Mouse (Mus musculus): Measurements from ENCODE around the gene Gm7029.

The Gm7029 gene

DNA sequence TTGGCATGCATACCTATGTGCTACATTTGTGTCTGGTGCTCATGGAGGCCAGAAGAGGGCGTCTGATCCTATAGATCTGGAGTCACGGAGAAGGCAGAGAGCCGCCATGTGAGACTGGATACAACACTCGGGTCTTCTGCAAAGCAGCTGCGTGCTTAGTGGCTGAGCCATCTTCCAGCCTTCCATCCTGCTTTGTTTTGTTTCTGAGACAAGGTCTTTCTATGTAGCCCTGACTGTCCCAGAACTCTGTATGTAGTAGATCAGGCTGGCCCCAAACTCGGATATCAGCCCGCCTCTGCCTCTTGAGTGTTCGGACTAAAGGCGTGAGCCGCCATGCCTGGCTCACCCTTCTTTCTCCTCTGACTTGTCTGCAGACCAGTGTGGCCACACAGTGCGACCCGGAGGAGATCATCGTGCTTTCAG, 41.3 kb downstream of the Gm7029 start:
- peak; percentile 36 for DNase-seq

DNA sequence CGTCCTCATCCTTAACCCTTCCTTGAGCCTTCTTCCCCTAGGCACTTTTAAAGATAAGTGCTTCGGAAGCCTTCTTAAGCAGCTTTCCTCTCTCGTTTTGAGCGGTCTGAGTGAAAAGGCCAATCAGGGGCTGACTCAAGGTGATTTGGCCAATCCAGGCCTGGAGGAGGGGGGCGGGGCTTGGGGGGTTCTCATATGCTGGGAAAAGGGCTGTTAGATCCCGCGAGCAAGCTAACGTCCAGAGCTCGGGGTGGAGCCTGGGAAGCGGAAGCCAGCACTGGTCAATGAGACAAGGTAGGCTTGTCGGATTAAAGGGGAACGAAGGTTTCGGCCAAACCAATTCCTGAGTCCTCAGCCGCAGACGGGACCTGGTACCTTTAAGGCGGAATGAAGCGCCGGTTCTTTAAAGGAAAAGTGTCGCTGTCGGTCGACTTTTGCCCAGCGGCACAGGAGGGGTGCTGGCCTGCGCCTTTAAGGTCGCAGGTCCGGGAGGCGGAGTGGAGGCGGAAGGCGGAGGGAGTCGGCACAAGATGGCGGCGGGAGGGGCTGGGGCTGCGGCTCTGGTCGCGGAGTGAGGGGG, 42.1 kb downstream of the Gm7029 start, which contains the start of the genes Tapbp and Zbtb22:
Gene Tapbp, plus strand, starts transcription at position 229 of the 580 bp plus-strand sequence.
Gene Zbtb22, plus strand, starts transcription at position 234 of the 580 bp plus-strand sequence.
- peak; percentile 100 for DNase-seq

DNA sequence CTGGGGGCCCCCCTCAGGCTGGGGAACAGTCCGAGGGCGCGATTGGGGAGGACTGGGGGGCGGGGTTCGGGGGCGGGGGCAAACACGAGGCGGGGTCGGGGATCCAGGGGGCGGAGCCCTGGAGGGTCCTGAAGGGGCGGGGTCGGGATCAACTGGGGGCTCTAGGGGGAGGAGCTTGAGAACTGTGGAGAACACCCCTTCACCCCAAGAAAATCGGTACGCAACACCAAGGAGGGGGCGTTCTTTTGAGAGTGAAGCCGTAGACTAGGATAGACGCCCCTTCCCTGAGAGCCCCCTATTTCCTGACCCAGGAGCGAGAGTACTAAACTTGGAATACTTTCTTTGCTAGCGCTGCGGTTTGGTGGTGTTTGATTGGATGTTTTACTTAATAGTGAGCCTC, 42.7 kb downstream of the Gm7029 start:
- no peak for DNase-seq

DNA sequence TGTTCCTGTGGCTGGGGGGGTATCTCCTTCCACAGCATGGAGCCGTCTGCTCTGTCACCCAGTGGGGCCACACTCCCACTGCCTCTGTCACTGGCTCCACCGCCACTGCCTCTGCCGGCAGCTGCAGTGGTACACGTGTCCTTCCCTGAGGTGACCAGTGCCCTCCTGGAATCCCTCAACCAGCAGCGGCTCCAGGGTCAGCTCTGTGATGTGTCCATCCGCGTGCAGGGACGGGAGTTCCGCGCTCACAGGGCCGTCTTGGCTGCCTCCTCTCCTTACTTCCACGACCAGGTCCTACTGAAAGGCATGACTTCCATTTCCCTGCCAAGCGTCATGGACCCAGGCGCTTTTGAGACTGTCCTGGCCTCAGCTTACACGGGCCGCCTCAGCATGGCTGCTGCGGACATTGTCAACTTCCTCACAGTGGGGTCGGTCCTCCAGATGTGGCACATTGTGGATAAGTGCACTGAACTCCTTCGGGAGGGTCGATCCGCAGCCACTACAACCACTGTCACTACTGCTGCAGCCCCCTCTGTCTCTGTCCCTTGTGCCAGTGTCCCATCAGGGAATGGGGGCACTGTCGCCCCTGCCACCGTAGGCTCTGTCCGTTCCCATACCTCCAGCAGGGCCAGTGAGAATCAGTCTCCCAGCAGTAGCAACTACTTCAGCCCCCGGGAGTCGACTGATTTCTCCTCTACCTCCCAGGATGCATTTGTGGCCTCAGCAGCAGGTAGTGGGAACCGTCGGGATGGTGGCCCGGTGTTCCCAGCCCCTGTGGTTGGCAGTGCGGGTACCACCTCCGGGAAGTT, 43.4 kb downstream of the Gm7029 start:
- peak; percentile 21 for DNase-seq

DNA sequence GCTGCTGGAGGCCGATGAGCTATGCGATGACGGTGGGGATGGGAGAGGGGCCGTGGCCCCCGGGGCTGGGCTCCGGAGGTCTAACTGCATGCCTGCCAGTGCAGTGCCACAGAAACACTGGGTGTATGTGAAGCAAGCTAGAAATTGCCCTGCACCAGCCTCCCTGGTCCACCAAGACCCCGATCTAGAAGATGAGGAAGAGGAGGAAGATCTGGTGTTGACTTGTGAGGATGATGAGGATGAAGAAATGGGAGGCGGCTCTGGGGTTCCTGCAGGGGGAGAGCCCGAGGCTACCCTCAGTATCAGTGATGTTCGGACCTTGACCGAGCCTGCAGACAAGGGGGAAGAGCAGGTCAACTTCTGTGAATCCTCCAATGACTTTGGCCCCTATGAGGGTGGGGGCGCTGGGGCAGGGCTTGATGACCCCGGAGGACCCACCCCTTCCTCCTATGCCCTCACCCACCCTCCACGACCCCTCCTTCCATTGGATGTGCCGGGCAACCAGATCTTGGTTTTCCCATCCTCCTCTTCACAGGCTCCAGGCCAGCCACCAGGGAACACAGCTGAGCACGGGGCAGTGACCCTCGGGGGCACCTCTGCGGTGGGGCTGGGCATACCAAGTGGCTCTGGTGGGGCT, 44.1 kb downstream of the Gm7029 start:
- DNase-seq = no peak

DNA sequence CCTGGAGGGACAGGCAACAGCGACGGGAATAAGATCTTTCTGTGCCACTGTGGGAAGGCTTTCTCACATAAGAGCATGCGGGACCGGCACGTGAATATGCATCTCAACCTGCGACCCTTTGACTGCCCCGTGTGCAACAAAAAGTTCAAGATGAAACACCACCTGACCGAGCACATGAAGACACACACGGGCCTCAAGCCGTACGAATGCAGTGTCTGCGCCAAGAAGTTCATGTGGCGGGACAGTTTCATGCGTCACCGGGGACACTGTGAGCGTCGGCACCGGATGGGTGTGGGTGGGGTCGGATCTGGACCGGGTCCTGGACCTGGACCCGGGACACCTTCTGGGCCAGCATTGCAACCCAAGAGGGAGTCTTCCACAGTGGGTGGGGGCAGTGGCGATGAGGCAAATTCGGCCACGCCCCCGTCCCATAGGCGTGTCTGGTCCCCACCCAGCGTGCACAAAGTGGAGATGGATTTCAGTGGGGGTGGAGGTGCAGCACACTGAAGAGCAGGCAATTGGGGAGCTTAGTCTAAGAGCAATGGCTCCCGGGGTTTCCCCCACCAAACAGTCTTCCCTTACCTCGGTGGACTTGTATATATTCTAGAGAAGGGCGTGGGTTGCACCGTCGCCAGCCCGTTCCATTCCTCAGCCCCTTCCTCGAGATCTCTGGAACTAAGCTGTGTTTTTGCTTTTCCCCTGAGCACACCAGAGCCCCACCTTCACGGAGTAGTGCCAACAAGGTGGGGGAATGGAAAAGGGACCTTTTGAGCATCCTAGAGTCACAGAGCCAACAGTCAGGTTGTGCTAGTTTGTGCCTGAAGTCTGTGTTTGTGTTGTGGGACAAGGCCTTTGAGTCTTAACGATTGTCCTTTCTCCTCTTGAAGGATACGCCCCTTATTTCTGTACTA, 44.9 kb downstream of the Gm7029 start:
- no peak for DNase-seq

DNA sequence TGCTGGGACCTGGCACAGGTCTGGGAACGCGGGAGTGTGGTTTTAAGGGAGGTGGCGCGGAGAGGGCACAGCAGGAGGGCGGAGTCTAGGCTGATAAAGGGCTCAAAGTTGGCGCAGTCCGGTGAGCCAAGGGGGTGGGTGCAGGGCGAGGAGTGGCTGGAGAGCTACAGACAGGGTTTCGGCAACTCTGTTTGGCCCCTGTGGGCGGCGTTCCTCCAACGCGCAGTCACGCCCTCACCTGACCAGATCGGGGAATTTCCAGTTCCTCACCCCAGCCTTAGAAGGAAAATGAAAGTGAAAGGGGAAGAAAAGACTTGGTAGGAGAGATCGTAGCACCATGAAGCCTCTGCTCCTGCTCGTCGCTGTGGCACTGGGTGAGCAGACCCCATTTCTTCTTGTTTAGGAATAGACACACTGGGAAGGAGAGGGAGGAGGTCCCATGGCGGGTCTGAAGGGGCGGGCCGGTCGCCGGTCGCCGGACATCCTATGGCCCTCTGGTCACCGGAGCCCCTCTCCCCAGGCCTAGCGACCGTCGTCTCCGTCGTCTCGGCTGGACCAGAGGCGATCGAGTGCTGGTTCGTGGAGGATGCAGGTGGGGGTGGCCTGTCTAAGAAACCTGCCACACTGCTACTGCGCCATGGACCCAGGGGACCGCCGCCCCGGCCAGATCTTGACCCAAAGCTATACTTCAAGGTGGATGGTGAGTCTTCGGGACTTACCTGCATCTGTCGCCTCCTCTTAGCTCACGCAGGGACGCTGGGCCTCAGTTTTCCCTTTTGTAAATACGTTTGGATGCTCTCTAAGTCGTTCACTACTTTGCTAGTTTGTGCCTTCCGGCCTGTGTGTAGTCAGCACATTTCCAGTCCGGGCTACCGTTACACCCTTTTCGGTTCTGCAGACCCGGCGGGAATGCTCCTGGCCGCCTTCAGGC, 46.0 kb downstream of the Gm7029 start:
- DNase-seq = peak; percentile 46

DNA sequence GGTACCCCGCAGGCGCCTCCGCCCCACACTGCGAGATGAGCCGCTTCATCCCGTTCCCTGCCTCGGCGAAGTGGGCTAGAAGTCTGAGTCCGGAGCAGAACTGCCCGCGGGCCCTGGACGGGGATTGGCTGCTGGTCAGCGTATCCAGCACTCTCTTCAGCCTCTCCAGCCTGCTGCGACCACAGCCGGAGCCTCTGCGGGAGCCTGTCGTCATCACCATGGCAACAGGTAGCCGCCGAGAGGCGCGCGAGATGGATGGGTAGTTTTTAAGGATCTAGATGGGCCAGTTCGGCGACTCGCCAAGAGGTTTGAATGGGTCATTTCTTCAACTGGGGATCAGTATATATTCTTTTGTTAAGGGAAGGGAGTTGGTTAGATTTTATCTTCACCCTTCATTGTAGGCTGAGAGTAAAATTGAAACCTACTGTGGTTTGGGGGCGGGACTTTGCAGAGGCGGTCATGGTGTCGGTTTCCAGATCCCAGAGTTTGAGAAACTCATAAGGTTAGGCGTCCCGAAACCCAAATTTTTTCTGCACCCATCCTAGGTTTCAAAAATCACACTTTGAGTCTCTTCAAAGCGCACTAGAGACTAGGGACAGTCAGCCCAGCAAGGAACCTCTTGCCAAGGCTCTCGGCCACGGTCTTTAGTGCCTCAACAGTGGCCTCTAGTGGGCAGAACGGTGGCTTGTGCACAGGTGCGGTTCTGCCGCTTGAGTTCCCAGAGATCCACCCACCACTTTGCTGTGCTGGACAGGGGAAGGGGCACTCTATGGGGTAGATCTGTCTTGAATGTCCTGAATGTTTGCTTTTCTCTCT, 46.9 kb downstream of the Gm7029 start:
- DNase-seq = peak; percentile 89

DNA sequence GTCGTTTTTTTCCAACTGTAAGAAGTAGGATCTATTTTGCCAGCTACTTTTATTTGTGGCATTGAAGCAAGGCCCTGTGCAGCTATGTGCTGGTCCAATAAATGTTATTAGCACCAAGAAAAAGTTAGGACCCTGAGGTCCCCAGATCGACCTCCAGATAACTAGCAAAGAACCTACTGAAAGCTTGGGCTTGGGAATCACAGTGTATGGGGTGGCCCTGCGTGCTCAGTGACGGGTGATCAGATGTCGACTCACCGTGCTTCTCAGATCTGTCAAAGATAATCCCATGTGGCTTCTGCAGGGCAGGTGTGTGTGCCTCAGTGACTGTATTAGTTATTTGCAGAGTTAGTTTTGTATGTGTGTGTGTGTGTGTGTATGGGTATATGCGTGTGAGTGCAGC, 47.7 kb downstream of the Gm7029 start:
- no peak for DNase-seq
